Mouse (Mus musculus): ENCODE results near the gene Elf2.

The Elf2 gene

DNA sequence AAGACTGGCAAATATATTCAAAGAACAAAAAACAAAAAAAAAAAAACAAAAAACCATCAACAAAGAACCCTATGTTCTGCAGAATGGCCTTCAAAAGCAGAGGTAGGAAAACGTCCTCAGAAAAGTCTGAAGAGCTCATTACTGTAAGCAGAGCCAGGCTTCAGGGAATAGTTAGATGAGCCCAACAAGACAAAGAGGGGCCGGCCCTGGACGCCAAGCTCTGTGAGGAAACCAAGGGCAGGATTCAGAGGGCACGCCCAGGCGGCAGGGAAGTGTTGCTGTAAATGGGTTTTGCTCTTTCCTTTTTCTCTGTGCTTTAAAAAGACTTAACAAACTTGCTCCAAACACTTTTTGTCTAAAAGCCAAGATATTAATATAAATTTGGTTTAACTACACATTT, 12.6 kb downstream of the Elf2 start:
- DNase-seq: no peak

GRCm38 (mm10) chr3:51327429-51327797, 13.1 kb downstream of the Elf2 start:
- DNase-seq: no peak

GRCm38 (mm10) chr3:51326664-51327428, 13.6 kb downstream of the Elf2 start:
- DNase-seq: no peak

DNA sequence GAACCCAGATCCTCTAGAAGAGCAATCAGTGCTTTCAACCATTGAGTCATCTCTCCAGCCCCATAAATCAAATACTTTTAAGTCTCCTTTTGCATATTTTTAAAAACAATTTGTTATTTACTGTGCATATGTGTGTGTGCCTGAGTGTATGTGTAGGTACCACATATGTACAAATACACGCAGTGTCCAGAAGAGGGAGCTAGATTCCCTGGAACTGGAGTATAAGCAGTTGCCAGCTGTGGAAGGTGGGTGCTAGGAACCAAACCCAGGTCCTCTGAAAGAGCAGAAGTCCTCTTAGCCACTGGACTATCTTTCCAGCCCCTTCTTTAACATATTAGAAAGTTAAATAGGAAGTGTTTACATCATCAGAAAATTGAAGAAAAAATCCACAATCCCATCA, 15.0 kb downstream of the Elf2 start:
- no peak for DNase-seq

DNA sequence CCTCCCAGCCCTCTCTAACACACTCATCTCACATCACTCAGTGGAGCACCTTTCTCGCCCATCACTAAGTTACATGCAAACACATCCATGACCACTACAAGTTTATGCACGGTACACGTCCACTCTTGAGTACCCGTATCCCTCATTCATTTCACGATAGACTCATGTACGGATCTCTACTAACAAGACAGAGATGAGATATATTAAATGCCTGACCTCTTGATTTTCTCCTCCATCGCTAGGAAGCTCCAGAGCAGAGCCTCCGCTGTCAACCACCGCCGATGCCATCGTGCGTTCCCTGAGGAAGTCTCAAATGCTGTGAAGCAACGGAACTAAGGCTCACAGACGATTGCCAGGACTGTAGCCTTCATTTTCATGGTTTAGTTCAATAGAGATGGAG, 17.5 kb downstream of the Elf2 start:
- no peak for DNase-seq

DNA sequence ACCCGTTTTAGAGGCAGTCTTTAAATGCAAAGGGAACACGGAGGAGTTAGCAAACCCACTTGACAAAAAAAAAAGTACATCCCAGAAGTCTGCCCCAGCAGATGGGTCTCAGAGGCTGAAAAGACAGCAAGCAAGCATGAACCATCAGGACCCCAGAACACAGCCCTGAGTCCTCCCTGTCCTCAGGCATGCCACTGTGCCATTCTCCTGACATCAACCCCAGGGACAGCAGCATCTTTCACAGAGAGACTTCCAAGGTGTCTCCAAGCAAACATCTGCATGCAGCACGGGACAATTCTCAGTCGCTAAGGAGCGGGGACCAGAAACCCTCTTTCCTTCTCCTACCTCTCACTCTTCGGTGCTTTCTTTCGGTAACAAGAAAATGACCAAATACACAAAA, 18.1 kb downstream of the Elf2 start:
- no peak for DNase-seq

GRCm38 (mm10) chr3:51321141-51321540, 19.3 kb downstream of the Elf2 start:
- DNase-seq: no peak

DNA sequence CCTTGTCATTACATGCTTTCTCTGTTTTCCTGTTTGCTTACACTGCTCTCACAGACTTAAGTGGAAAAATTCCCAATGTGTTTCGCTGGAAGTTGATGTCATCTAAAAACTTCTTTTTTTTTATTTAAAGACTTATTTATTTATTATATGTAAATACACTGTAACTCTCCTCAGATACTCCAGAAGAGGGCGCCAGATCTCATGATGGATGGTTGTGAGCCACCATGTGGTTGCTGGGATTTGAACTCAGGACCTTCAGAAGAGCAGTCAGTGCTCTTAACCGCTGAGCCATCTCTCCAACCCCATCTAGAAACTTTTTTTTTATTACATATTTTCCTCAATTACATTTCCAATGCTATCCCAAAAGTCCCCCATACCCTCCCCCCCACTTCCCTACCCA, 22.4 kb downstream of the Elf2 start:
- peak; percentile 24 for DNase-seq

DNA sequence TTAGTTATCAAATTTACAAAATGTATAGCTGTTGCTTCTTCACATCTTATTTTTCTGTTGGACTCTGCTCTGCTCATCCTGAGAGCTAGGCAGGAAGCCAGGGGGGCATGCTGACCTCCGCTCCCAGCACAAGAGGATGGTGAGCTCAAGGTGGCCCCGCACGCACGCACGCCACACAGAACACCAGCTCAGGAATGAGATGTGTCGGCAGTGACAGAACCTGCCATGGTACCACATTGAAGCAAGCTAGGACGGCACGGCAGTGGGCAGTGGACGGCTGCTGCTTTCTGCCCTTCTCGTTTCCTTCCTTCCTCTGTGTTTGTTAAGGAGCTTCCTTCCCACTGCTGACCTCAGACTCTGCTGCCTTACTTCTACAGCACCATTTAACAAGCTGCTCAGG, 23.6 kb downstream of the Elf2 start:
- DNase-seq: no peak

DNA sequence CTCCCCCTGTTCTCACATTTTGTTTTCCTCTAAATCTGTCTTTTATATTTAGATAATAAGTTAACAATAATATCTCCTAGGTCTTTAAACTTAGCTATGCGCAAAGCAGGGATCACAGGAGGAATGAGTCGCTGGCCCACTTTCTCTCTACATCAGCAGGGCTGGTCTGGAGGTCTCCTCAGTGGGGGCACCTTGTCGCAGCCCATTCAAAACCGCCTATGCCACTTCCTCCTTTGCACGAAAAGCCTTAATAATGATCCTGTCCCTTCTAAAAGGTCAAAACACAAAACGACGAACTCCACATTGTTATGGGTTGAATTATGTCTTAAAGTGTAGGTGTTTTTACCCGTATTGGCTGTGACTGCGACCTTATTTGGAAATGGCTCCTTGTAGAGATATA, 28.8 kb downstream of the Elf2 start:
- DNase-seq: no peak

DNA sequence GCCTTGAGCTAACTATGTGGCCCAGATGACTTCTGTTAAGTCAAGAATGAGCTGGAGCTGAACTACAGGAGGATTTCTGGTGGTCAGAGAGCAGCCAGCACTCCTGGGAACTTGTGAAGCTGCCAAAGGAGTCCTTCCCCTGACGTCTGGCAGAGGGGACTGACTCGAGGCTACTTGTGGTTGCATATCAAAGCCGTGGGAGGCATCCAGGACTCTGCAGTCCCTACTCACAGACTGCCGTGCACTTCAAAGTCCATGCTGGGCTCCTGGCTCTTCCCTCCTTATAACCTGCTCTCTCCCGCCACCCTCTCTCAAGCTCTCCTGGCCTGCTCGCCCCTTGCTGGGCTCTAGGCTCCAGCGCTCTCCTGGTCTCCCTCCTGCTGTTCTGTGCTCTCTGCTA, 30.4 kb downstream of the Elf2 start:
- DNase-seq: no peak

DNA sequence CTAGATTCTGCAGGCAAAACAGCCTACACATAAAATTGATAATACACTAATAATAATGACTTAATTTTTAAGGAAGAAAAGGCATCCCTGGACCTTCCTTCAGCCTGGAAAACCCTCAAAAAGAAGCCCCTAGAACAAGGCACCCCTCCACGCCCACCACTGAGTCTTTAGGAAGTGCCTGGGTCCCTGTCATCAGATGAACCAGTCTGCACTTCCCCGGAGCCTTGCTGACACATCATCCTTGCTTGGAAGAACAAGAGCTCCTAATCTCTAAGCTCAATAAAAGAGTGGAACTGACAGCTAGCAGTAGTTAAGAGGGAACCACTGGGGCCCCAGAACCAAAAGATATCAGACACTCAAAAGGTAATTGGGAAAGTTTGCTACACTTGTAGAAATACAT, 33.8 kb downstream of the Elf2 start:
- no peak for DNase-seq

GRCm38 (mm10) chr3:51305961-51306360, 34.5 kb downstream of the Elf2 start:
- DNase-seq: no peak

GRCm38 (mm10) chr3:51302971-51303476, 37.4 kb downstream of the Elf2 start:
- DNase-seq: no peak

DNA sequence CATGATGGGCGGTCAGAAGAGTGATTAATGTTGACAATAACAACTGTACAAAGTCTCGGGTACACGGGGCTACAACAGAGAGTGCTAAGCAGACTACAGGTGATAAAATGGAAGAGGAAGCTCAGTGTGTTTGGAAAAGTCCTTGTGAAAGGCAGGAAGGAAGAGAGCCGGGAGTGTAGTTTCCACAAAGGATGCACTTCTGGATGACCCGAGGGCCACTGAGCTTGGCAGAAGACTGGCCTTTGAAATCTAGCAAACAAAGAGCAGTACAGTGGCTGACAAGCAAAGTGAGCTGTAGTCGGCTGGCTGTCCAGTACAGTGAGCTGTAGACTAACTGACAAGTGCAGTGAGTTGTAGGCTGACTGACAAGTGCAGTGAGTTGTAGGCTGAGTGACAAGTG, 38.9 kb downstream of the Elf2 start:
- DNase-seq: no peak

- no peak for DNase-seq
Measured at GRCm38 (mm10) chr3:51296790-51297189, 43.7 kb downstream of the Elf2 start.

DNA sequence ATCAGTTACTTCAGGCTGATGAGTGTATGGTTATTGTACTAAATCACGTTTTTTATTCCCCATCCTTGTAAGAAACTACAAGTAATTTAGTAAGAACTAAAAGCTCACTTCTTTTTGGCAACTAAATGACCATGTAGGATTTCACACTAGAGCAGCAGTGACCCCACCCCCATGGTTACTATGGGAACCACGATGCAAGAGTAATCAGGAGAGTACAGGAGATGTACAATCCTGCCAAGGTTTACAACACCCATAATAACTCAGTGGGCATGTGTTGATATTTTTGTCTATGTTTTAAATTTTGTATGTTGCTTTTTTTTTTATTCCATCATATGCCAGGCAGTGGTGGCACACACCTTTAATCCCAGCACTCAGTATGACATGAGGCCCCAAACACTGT, 45.2 kb downstream of the Elf2 start:
- no peak for DNase-seq

DNA sequence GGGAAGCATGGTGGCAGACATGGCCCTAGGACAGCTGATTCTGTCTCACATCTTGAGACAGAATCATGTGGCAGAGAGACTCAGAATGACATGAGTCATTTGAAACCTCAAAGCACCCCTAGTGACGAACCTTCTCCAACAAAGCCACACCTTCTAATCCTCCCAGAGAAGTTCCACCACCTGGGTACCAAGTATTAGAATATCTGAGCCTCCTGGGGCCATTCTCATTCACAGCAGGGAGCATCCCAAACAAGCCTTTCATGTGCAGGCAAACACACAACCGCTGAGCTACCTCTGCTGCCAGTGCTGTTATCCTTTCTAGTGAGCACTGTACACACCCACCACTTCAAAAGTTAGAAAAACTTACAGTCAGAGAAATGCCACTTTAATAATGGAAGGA, 46.2 kb downstream of the Elf2 start:
- no peak for DNase-seq

- peak; percentile 83 for DNase-seq
Measured at GRCm38 (mm10) chr3:51288880-51289821, 51.3 kb downstream of the Elf2 start.

- DNase-seq: no peak
Measured at GRCm38 (mm10) chr3:51284375-51284774, 56.1 kb downstream of the Elf2 start.

DNA sequence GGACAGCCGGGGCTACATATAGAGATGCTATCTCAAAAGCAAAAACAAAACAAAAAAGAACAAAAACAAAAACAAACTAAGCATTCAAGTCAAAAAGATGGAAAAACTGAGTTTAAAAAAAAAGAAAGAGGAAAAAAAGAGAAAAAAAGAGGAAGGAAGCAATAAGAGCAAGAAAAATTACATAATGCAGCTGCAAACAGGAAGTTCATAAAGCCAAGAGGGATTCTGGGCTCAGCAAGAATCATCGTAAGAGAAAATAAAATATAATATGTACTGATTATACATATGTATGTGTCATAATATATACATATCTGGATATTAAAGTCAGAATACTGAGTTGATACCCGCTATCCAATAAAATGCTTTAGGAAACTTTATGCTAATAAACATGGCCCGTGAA, 58.7 kb downstream of the Elf2 start:
- no peak for DNase-seq

DNA sequence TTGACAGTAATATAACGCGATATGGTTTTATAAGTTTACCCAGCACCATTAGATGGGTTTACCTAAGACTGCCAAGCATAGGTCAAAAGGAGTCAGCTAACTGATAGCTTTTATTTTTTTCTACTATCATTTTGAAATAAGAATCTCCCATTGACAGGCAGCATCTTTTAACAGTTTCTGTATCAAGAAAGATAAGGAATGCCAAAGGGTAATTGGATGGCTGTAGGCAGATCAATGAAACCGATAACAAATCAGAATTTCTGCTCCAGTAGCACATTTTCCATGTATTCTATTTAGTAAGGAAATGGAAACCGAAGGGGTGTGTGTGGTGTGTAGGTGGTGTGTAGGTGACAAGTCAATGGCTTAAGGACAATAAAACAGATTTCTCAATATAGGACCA, 62.0 kb downstream of the Elf2 start:
- no peak for DNase-seq

DNA sequence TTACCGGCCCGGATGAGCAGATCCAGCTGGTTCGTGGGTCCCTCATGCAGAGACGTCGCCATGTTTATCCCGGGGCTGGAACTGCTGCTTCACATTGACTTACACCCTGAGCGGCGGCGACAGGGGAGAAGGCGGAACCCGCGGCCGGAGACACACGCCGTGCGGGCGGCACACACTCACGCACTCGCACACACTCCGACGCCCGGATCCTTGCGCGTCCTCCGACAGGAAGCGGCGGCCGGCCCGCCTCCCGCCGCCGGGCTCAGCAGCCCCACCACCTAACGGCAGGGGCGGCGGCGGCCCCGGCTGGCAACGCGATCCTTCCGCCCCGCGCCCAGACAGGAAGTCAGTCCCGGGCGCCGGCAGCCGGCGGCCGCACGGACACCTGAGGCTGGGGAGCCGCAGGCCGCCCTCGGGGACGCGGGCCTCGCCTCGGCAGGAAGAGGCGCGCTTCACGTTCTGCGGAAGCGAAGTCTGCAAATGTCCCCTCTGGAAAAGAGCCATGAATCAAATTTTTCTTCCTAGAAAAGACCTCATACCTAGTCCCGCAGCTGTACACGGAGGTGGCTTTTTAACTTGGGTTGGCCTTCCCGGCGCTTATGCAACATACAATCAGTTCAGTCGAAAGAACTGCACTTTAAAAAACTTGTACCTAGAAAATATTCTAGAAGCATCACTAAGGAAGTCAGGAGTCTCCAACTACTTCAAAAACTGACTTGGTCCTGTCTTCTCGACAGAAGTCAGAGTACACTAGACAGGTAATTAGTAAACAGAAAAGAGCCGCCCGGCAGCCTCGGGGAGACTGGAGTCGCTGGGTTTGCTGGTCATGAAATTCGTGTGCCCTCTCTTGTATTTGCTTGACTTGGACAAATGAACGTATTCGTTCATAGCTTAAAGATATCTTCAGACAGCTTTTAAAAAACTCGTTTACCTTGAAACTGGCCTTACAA, 63.0 kb downstream of the Elf2 start:
- DNase-seq: peak; percentile 92
